Mouse (Mus musculus) midbrain, embryonic 15.5 days (tissue): ENCODE measurements around the gene Aspdh. TPM values are rescaled to one million over a fixed set of nuclear protein-coding genes. Genes with fewer than 3 reads are reported as not detected.

ENCODE experiments used
- ATAC-seq: fragments of 200-750 bp; cut with Nextera tagmentation; replicated peaks from 2 replicates; pipeline ENCODE4 v1.8.0; 2017; ENCODE audit warnings: moderate TSS enrichment
- H3K27ac ChIP-seq: fragments of 300-500 bp; sonication (generic); 2 replicates; pipeline ENCODE4 v1.5.1; 2015; ENCODE audit warnings: mild to moderate bottlenecking, inconsistent platforms
- H3K27me3 ChIP-seq: fragments of 300-500 bp; sonication (generic); replicated peaks from 2 replicates; pipeline ENCODE4 v1.6.1; 2015; ENCODE audit warnings: inconsistent platforms
- H3K36me3 ChIP-seq: fragments of 300-500 bp; sonication (generic); replicated peaks from 2 replicates; pipeline ENCODE4 v1.6.1; 2015; ENCODE audit warnings: inconsistent platforms
- H3K4me1 ChIP-seq: fragments of 300-500 bp; sonication (generic); 2 replicates; pipeline ENCODE4 v1.6.1; 2015; ENCODE audit warnings: inconsistent platforms
- H3K4me2 ChIP-seq: fragments of 300-500 bp; sonication (generic); 2 replicates; pipeline ENCODE4 v1.6.1; 2015; ENCODE audit warnings: inconsistent platforms, mild to moderate bottlenecking, moderate library complexity
- H3K4me3 ChIP-seq: fragments of 300-500 bp; sonication (generic); 2 replicates; pipeline ENCODE4 v1.5.1; 2015; ENCODE audit warnings: mild to moderate bottlenecking, inconsistent platforms
- H3K9ac ChIP-seq: fragments of 300-500 bp; sonication (generic); 2 replicates; pipeline ENCODE4 v1.6.1; 2015; ENCODE audit warnings: mild to moderate bottlenecking, inconsistent platforms
- H3K9me3 ChIP-seq: fragments of 300-500 bp; sonication (generic); 2 replicates; pipeline ENCODE4 v1.6.1; 2016; ENCODE audit warnings: inconsistent platforms
- WGBS: fragments of 180-500 bp; shearing (Covaris S2); methylation state at CpG from one replicate; pipeline ENCODE4 v1.1.7; 2015; ENCODE audit warnings: mixed read lengths; 5-methylcytosine and 5-hydroxymethylcytosine counted together
- polyA plus RNA-seq: library from polyadenylated mRNA; unstranded; fragments of >200 nt; fragmentation: Nextera tagmentation; extraction: Ambion mirVana; gene quantifications from 2 replicates; pipeline ENCODE4 v1.2.1, GENCODE M21; 2015

The Aspdh gene
- 5.8 and 6.0 TPM in 2 replicates for polyA plus RNA-seq

DNA sequence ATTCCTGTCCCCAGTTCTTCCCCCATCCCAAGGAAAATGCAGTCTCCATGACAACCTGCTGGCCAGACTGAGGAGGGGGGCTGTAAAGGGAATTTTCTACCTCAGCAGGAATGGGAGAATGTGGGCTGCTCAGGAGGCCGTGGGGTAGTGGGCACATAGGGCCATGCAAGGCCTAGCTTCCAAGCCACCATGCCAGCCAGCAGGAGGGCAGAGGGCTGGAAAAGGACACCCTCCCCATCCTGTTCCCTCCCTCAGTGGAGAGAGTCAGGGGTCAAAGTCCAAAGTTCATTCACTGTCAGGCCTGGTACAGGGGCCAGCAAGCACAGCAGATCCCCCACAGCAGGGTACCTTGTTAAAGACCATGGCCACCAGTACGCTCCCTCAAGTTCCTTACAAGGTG lies at the start of gene Aspdh:
Aspdh (plus strand) TSS at position 281 of the 400 bp plus-strand sequence.
- Histone ChIP-seq H3K36me3 (peaks cover 23% of the 10 kb centered on the region), H3K4me2 (peak within 1 kb of the TSS; percentile 16), H3K27ac (peak within 1 kb of the TSS; percentile 95), H3K9me3 (no peaks in the 10 kb centered on the region), H3K4me3 (no peak within 1 kb of the TSS), H3K4me1 (peaks cover 67% of the 10 kb centered on the region), H3K9ac (peak within 1 kb of the TSS; percentile 13), H3K27me3 (no peaks in the 10 kb centered on the region)
- 30% methylated on average over 2 of the region's 2 CpGs for WGBS
- no peak for ATAC-seq

DNA sequence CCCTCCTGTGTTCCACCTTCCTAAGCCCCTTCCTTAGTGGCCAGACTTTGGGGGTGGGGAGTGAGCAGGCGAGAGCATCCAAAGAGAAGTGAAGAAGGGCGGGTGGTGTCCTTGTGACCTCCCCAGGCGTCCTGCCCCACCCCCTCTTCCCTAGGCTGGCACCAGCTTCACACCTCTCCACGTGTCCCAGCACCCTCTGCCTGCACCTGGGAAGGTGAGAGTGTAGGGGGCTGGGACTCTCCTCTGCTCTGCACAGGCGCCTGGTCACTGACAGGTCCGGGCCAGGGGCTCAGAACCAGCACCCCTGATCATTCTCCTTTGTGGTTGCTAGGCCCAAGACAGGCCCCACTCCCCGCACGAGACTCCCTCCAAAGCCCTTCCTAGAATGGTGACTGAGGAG lies 37.5 kb upstream of the Aspdh start:
- Histone ChIP-seq H3K36me3 (no peaks in the 10 kb centered on the region), H3K27ac (peak overlapping the region; percentile 100), H3K9ac (peak overlapping the region; percentile 5; the same call in 1 of the 2 replicates), H3K9me3 (no peaks in the 10 kb centered on the region), H3K27me3 (no peaks in the 10 kb centered on the region), H3K4me2 (peak overlapping the region; percentile 95), H3K4me1 (peaks cover 41% of the 10 kb centered on the region), H3K4me3 (peak overlapping the region; percentile 92)
- ATAC-seq = peak; percentile 6
- 17% methylated on average over 8 of the region's 8 CpGs for WGBS

DNA sequence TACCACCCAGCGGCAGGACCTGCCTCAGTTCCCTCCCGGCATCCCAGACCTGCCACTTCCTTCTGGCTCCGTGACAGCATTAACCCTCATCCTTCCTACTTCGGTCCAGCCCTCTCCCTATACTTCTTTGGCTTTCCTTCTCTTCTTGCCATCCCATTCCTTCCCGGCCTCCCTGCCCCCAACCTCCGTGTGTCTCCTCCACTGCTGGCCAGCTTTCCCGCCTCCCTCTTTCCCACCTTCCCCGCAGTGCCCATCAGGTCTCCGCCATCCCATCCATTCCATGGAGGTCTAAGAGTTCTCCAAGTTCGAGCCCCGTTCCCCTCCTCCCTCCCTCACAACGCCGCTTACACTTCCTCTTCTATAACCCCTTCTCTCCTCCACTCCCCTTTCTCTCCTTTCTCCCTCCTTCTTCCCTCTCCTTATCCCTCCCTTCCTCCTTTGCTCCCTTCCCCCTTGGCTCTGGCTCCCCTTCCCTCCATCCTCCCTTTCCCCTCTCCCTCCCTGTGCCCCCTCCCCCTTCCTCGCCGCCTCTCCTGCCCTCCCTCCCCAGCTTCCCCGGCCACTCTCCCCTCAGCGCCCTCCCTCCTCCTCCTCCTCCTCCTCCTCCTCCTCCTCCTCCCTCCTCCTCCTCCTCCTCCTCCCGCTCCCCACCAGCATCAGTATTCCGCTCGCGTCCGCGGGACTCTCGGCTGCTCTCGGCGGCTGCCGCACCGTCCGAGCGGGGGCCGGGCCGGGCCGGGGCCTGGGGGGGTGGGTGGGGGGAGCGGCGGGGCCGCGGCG lies 36.8 kb upstream of the Aspdh start:
- ATAC-seq = peak; percentile 55
- H3K36me3 ChIP-seq = no peaks in the 10 kb centered on the region
- 3% methylated on average over 17 of the region's 38 CpGs for WGBS

DNA sequence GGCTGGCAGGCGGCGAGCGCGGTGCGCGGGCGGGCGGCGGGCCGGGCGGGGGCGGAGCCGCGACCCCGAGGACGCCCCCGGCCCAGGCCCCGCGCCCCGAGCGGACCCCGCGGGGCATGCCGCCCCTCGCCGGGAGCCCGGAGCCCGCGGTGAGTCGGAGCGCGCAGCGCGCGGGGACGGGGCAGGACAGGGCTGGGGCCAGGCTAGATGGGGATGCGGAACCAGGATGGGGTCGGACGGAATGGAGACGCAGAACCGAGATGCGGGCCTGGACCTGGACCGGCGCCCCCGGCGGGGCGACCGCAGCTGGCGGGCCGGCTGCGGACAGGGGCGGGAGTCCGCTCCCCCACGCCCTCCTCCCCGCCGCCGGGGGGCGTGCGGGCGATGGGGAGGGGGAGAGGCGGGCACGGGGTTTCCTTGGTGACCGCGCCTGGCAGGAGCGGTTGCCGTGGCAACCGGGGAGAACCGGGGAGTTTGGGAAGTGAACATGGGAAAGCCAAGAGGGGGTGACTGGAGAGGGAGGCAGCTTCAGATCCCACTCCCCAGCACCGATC lies 36.1 kb upstream of the Aspdh start, which contains the start of gene Lrrc4b:
Lrrc4b (plus strand) TSS at position 51 of the 554 bp plus-strand sequence.
- Histone ChIP-seq H3K4me2 (peak within 1 kb of the TSS; percentile 95), H3K9ac (peak within 1 kb of the TSS; percentile 96), H3K9me3 (no peaks in the 10 kb centered on the region), H3K27me3 (no peaks in the 10 kb centered on the region), H3K4me1 (peaks cover 51% of the 10 kb centered on the region), H3K36me3 (no peaks in the 10 kb centered on the region), H3K27ac (peak within 1 kb of the TSS; percentile 100), H3K4me3 (peak within 1 kb of the TSS; percentile 92)
- WGBS = under 1% methylated on average over 37 of the region's 69 CpGs
- peak; percentile 68 for ATAC-seq

More for the DNA sequence above, 36.8 kb upstream of the Aspdh start:
- peak overlapping the region; percentile 95 for H3K4me2 ChIP-seq
- H3K9ac ChIP-seq = peak overlapping the region; percentile 96
- no peaks in the 10 kb centered on the region for H3K9me3 ChIP-seq
- no peaks in the 10 kb centered on the region for H3K27me3 ChIP-seq
- H3K4me3 ChIP-seq = peak overlapping the region; percentile 92
- peaks cover 48% of the 10 kb centered on the region for H3K4me1 ChIP-seq
- H3K27ac ChIP-seq = peak overlapping the region; percentile 100

DNA sequence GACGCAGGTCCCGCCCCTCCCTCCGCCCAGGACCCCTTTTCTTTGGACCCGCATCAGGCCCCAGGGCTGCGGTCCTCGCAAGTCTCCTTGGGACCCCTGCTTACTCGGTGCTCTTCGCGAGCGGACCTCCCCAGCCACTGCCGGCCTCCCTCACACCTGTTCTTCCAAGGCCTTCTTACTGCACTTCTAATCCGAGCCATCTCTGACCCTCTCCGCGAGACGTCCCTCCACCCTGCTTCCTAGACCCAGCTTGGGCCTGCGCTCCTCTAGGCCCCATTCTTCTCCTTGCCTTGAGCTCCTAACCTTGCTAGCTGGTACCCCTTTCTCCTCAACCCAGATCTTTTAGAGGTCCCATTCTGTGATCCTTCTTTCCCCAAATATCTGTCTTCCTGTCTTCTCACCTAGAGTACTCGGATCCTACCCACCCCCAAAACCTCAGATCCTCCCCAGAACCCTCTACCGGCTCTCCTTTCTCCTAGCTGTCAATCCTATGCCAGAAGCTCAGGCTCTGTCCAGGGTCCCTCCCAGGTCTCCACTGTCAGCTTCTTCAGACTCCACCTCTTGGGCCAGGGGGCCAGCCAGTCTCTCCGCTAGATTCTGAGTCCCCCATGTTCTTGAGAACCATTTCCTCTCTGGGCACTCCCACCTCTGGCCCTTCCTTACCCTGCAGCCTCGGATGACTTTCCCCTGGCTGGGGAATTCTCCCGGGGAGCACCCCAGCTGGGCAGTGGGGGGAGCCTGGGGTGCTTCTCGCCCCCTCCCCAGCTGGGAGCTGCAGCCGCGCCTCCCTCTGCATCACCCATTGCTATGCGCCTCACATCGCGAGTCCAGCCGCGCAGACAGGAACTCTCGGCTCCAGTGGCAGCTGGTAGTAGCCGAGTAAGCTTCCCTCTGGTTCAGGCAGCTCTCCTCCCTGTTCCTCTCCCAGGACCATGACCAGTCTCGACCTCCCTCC lies 35.4 kb upstream of the Aspdh start:
- WGBS = 1% methylated on average over 31 of the region's 32 CpGs

DNA sequence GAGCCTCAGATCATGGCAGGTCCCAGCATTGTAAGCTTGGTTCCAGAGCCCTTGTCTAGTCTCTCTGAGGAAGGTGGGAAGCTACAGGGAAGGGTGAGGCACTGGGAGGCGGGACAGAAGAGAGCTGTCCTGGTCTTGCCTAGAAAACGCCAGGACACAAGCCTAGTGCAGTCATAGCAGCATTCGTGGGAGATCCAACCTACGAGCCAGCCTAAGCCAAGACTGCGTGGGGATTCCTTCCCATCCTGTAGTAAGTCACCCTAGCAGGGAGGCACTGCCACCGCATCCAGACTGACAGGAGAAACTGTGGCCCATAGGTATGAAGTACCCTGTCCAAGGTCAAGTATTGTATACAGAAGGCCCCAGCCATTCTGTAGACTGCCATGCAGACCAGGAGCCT lies 32.6 kb upstream of the Aspdh start:
- peaks cover 51% of the 10 kb centered on the region for H3K4me1 ChIP-seq
- ATAC-seq = no peak
- H3K36me3 ChIP-seq = no peaks in the 10 kb centered on the region
- no peak overlapping the region for H3K4me3 ChIP-seq
- H3K27me3 ChIP-seq = no peaks in the 10 kb centered on the region
- WGBS = 80% methylated on average over 6 of the region's 6 CpGs
- peak overlapping the region; percentile 12; the same call in 1 of the 2 replicates for H3K4me2 ChIP-seq
- no peak overlapping the region for H3K9ac ChIP-seq
- no peak overlapping the region; the same call in 1 of the 2 replicates for H3K27ac ChIP-seq
- no peaks in the 10 kb centered on the region for H3K9me3 ChIP-seq

More for the DNA sequence above, 35.4 kb upstream of the Aspdh start:
- Histone ChIP-seq H3K9me3 (no peaks in the 10 kb centered on the region), H3K4me2 (peak overlapping the region; percentile 95), H3K4me3 (peak overlapping the region; percentile 92), H3K4me1 (peaks cover 54% of the 10 kb centered on the region), H3K36me3 (no peaks in the 10 kb centered on the region), H3K27ac (peak overlapping the region; percentile 100), H3K27me3 (no peaks in the 10 kb centered on the region), H3K9ac (peak overlapping the region; percentile 96)
- ATAC-seq = peak; percentile 19

DNA sequence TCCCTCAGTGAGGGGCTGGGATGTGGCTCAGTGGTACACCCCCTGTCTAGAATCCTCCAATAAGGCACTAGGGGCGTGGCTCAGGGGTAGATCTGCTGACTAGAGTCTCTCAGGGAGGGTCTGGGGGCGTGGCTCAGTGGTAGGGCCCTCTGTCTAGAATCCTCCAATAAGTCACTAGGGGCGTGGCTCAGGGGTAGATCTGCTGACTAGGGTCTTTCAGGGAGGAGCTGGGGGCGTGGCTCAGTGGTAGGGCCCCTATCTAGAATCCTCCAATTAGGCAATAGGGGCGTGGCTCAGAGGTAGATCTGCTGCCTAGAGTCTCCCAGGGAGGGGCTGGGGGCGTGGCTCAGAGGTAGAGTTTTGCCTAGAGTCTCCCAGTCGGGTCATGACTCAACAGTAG lies 31.8 kb upstream of the Aspdh start:
- 9% methylated on average over 7 of the region's 7 CpGs for WGBS
- no peaks in the 10 kb centered on the region for H3K9me3 ChIP-seq
- H3K27ac ChIP-seq = peak overlapping the region; percentile 12; the same call in 1 of the 2 replicates
- no peak overlapping the region for H3K4me3 ChIP-seq
- H3K36me3 ChIP-seq = no peaks in the 10 kb centered on the region
- peak; percentile 10; the same call in 1 of the 2 replicates for ATAC-seq
- peaks cover 51% of the 10 kb centered on the region for H3K4me1 ChIP-seq
- no peak overlapping the region for H3K4me2 ChIP-seq
- H3K9ac ChIP-seq = no peak overlapping the region
- no peaks in the 10 kb centered on the region for H3K27me3 ChIP-seq

DNA sequence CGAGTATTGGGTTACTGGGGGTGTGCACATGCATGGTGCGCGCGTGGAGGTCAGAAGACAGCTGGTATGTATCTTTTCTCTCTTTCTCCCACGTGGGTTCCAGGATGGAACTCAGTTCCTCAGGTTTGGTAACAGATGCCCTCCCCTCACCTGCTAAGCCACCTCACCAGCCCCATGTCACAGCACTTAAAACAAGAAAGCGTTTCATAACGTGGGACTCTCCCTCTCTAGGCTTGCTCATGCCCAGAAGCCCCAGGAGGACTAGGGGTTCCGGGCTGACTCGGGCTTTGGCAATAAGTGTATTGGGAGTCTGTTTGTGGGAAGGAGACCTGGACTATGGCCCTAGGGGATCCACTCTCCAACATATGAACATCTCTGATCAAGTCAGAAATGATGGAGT lies 31.1 kb upstream of the Aspdh start:
- H3K4me1 ChIP-seq = peaks cover 51% of the 10 kb centered on the region
- H3K27me3 ChIP-seq = no peaks in the 10 kb centered on the region
- no peak overlapping the region for H3K4me2 ChIP-seq
- no peak for ATAC-seq
- H3K9ac ChIP-seq = no peak overlapping the region
- no peaks in the 10 kb centered on the region for H3K9me3 ChIP-seq
- H3K36me3 ChIP-seq = no peaks in the 10 kb centered on the region
- H3K4me3 ChIP-seq = no peak overlapping the region
- no peak overlapping the region for H3K27ac ChIP-seq
- 80% methylated on average over 9 of the region's 9 CpGs for WGBS

DNA sequence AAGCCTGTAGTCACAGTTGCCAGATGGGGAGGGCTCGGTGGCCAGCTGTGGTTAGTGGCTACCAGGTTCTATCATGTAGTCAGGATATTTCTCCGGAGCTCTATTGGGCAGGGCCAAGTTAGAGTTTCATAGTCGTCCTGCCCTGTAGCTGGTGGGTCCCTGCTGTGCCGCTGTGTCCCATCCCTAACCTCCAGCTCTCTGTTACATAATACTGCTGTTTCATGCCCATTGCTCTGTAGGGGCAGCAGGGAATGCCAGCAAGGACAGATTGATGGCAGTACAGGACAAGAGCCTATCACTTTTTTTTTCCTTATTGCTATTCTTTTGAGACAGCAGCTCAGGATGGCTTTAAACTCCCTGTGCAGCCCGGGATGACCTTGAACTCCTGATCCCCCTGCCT lies 29.4 kb upstream of the Aspdh start:
- Histone ChIP-seq H3K9me3 (no peaks in the 10 kb centered on the region), H3K4me1 (peaks cover 53% of the 10 kb centered on the region), H3K4me3 (no peak overlapping the region), H3K27me3 (no peaks in the 10 kb centered on the region), H3K4me2 (no peak overlapping the region), H3K9ac (no peak overlapping the region), H3K36me3 (no peaks in the 10 kb centered on the region), H3K27ac (no peak overlapping the region)
- ATAC-seq = no peak
- WGBS = 70% methylated on average over 5 of the region's 5 CpGs

DNA sequence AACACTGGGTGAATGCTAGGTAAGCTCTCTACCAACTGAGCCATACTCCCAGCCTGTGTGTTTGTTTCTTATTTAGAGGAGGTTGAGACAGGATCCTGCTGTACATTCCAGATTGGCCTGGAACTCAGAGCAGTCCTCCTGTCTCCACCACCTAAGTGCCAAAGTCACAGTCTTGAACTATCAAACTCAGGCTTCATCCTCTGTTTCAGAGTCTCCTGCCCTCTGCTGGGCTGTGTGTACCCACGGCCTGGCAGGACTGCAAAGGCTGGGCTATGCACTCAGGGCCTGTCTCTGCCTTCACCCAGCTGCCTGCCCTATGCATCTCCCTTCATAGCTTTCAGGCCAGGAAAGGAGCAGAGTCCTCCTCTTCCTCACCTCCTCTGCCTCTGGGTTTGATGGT lies 28.9 kb upstream of the Aspdh start:
- Histone ChIP-seq H3K9ac (no peak overlapping the region), H3K4me3 (no peak overlapping the region), H3K9me3 (no peaks in the 10 kb centered on the region), H3K4me2 (no peak overlapping the region), H3K27me3 (no peaks in the 10 kb centered on the region), H3K27ac (no peak overlapping the region), H3K4me1 (peaks cover 53% of the 10 kb centered on the region), H3K36me3 (no peaks in the 10 kb centered on the region)
- ATAC-seq = no peak
- 0% methylated on average over 1 of the region's 1 CpGs for WGBS

DNA sequence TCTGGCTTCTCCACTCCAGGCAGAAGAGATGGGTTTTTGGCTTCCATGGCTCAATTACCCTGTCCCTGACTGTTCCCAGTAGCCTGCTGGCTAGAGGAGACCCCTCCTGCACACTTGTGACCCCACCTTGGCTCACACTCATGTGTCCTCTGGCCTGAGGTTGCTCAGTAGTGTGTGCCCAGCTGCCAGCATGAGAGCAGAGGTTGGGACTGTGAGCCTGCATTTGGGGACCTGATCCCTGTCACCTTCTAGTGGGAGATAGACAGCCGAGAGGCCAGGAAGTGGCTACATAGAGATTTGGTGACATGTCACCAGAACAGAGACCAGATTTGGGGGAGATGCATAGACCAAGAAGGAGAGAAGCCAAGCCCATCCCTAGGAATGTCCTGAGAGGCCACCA lies 28.0 kb upstream of the Aspdh start:
- Histone ChIP-seq H3K27me3 (no peaks in the 10 kb centered on the region), H3K4me3 (no peak overlapping the region), H3K27ac (no peak overlapping the region), H3K36me3 (no peaks in the 10 kb centered on the region), H3K9me3 (no peaks in the 10 kb centered on the region), H3K4me1 (peaks cover 46% of the 10 kb centered on the region), H3K4me2 (no peak overlapping the region), H3K9ac (no peak overlapping the region)
- no peak for ATAC-seq
- 82% methylated on average over 1 of the region's 1 CpGs for WGBS

DNA sequence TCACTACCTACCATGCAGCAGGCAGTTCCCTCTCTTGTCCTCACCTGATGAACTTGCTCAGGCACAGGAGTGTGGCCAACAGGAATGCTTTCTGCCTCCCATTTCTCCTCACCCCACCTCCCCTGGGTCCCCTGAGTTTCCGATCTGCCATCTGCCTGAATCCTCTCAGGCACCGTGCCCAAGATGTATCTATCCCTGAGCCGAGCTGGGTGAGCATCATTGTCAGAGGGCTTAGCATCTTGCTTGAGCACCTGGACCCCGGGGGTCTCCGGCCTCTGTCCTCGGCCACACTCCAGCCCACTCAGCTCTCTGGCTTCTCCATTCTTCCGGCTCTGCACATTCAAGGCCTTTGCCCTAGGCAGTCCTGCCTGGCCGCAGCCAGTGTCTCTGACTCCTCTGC lies 27.3 kb upstream of the Aspdh start:
- Histone ChIP-seq H3K9me3 (no peaks in the 10 kb centered on the region), H3K4me1 (peaks cover 38% of the 10 kb centered on the region), H3K27ac (no peak overlapping the region), H3K9ac (no peak overlapping the region), H3K4me2 (no peak overlapping the region), H3K4me3 (no peak overlapping the region), H3K27me3 (no peaks in the 10 kb centered on the region), H3K36me3 (no peaks in the 10 kb centered on the region)
- 55% methylated on average over 8 of the region's 8 CpGs for WGBS
- ATAC-seq = no peak
